Mouse (Mus musculus) testis, postnatal 10 days (tissue): Measurements from ENCODE around the gene Hist1h2bf.
"Not testable (repeated sequence)": the region's sequence is repeated elsewhere in the genome, so short reads cannot be mapped to it uniquely, and the experiment has no call there.

Experiments
- DNase-seq: peaks from one replicate; pipeline ENCODE4 v3.0.0; 2021; ENCODE audit warnings: low spot score

Hist1h2bf gene

DNA sequence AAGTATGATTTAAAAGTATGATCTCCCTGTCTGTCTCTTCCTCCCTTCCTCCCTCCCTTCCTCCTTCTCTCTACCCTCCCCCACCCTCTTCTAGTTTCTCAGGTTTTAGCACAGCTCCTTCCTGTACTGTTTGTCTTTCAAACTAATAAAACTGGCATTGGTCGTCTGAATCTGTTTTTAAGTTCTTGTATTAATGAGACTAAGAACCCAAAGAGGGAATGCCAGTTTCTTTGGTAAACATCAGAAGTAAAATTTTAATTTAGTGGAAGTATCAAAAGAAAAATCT lies 12.9 kb upstream of the Hist1h2bf start:
- DNase-seq = no peak

DNA sequence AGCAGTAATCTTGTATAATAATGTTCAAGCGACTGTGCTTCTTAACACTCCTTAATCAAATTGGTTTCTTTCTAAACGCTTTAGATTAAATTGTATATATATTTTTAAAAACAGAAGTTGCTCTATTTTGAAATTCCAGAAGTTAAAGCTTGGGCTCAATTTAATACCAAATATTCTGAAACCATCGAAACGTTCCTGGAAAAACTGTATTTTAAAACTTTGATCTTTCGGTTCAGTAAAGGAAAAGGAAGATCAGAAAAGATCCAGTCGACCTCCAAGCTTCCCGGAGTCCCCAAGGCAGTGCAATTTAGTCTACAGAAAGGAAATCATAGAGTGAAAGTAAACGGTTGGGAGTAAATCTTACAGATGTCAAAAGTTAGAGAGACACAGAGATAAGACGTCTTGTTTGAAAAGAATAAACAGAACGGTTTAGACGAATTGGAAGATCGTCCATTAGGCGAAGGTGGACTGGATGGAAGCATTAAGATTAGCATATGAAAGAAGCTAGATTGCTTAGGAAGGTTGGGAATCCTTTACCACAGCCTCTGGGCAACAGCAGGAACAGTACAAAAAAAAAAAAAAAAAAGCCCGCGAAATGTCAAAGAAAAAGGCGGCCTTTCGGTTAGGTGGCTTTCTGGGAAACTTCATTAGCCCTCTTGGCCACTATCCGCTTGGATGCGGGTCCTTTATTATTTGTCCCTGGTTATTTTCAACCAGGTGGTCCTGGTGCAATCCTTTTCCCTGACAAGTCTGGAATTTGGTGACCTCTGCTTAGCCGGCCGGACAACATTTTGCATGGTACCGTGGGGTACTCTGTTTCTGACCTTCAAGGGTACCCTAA lies 12.3 kb upstream of the Hist1h2bf start:
- DNase-seq = no peak

DNA sequence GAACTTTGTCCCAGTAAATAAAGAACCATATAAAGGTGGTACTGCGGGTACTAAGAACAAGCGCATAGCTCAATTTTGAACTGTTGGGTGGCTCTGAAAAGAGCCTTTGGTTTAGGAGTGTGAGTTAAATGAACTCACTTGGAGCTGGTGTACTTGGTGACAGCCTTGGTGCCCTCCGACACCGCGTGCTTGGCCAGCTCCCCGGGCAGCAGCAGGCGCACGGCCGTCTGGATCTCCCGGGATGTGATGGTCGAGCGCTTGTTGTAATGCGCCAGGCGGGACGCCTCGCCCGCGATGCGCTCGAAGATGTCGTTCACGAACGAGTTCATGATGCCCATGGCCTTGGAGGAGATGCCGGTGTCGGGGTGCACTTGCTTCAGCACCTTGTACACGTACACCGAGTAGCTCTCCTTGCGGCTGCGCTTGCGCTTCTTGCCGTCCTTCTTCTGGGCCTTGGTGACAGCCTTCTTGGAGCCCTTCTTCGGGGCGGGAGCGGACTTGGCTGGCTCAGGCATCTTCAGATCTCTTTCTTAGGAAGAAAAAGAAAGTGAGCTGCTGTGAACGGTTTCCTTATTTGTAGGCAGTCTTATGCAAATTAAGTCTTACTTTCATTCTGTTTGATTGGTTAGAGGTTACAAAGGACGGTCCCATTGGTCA lies 11.6 kb upstream of the Hist1h2bf start:
- peak; percentile 58 for DNase-seq

DNA sequence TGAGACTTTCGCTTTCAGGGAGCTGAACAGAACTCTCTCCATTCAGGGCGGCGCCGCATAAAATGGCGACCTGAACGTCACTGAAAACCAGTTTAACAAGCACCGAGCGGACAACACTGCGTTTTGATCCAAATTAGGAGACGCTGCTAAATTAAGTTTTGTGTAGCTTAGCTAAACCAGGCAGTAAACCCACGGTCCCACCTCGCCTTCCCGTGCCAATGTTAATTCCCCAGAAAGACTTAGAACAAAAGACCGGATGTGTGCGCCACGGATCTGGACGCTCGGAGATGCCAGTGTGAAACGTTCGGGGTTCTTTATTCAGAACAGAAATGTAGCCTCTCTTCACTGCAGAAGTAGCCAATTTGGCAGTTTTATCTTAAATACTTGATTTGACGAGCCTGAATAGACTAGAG lies 11.0 kb upstream of the Hist1h2bf start:
- DNase-seq = peak; percentile 74

DNA sequence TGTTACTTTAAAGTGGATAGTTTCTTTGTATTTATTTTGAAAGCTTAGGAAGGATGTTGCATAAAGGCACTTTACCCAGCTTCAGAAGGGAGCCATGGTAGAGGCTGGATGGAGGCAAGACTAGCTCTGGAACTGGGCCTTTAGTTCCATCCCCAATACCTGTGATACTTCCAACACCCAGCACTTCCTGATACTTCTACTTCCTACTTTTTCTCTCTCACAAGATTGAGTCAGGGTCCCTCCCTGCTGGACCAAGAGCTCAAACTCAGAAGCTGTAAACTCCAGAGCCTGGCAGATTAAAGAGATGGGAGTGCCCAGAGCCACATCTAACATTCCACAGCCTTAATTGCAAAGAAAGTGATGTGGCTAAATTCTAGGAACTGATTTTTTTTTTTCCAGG lies 10.3 kb upstream of the Hist1h2bf start:
- no peak for DNase-seq

DNA sequence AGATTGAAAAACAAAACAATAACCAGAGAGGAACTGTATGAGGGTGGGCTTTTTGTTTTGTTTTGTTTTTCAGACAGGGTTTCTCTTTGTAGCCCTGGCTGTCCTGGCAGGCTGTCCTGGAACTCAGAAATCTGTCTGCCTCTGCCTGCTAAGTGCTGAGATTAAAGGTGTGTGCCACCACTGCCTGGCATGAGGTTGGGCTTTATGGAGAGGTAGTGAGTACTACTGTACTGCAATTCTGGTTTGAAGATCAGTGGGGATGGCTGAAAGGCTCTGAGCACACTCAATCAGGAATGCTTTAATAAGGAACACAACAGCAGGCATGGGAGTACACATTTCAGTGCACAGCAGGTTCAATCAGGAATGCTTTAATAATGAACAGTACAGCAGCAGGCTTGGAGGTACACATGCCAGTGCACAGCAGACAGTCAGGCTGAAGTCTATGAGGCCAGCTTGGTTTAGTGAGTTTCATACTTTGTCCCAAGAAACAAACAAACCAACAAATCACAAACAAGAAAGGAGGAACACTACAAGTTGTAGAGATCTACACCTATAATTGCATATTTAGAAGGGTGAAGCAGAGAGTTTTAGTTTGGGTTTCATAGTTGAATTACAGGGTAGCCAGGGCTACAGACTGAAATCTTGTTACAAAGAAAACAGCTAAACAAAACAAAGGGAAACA lies 9.5 kb upstream of the Hist1h2bf start:
- DNase-seq = no peak

DNA sequence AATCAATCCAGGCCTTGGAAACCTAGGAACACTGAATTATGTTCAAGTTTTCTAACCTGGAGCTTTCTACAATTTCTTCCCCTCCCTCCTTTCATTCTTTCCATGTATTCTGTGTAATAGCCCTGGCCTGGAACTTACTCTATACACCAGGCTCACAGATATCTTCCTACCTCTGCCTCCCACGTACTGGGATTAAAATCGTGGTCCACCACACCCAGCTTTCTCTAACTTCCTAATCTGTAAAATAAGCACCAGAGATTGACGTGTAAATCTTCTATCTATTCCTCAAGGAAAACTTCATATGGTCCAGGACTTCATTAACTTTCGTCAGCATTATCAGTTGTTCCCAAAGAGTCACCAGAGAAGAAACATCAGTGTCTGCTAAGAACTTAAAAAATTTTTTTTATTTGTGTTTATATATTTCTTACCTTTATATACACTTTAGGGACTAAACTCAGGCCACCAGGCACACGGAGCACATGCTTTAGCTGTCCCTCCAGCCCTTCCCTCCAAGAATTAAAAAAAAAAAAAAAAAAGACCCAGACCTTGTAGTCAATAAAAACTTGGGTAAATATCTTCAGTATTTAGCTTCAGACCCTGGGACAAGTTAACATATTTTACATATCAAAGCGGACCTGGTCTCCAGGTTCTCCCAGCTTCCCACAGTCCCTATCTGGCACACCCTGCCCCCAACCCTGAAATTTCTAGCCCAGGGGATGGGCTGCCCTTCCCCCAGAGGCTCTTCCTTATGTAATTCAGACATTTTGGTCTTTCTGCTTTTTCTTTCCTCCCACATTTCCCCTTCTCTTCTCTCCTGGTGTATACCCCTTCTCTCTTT lies 8.4 kb upstream of the Hist1h2bf start:
- no peak for DNase-seq

DNA sequence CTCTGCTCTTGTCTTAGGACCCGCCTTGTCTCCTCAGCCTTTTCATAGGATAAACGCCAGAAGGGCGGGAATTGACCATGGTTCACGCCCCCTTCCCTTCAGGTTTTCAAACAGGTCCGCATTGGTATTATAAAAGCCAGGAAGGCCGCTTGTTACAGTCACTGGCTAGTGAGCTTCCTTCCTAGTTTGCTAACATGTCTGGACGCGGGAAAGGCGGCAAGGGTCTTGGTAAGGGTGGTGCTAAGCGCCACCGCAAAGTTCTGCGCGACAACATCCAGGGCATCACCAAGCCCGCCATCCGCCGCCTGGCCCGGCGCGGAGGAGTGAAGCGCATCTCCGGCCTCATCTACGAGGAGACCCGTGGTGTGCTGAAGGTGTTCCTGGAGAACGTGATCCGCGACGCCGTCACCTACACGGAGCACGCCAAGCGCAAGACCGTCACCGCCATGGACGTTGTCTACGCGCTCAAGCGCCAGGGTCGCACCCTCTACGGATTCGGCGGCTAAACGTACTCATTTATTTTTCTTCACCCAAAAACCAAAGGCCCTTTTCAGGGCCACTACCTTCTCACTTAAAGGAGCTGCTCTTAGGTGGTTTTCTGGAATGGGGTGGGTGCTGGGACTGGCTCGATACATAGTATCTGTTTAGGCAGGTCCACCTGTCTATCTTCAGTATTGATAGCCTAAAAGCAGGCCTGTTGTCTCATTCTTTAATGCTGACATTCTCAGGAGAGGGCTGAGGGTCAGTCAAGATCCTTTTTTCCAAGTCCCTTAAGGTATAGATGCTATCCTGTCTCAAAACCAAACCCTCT lies 7.6 kb upstream of the Hist1h2bf start, which contains the start of gene Hist1h4d:
Gene Hist1h4d, plus strand, starts transcription at position 191 of the 811 bp plus-strand sequence.
- peak; percentile 91 for DNase-seq

DNA sequence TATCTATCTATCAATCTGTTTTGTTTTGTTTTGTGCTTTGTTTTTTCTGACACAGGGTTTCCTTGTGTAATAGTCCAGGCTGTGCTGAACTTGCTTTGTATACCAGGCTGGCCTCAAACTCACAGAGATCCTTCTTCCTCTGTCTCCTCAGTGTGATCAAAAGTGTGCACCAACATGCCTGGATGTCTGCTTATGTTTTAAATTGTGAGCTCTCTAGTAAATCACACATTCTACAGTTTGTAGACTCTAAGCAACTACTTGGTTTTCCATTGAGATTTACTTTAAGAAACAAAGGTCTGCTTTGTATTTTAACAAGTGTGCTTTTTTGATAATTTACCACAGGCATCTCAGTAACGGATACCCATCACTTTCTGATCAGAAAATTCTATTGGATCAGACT lies 3.8 kb upstream of the Hist1h2bf start:
- no peak for DNase-seq

DNA sequence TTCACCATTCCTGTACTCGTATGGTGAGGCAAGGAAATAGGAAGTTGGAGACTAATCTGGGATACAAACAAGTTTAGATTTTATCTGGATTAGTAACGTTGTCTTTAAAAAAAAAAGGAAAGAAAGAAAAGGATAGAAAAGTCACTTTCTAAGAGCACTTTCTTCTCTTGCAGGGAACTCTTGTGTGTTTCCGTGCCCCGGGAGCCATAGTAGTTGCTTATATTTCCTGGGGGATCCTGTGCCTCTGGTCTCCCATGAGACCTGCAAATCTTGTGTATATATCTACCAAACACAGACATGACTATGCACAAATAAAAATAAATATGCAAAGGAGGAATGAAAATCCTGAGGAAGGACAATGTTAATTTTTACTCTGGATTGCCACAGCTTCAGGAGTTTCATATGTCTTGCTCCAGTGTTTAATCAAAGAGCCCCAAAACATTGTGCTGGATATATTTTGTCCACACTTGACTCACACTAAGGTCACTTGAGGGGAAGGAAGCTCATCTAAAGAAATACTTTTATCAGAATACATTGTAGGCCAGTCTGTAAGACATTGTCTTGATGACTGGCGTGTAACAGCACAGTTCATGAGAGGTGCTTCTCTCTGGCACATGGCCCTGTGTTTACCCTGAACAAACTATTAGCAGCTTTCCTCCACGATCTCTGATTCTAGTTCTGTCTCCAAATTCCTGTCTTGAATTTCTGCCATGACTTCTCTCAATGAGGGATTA lies 3.1 kb upstream of the Hist1h2bf start:
- DNase-seq = no peak

DNA sequence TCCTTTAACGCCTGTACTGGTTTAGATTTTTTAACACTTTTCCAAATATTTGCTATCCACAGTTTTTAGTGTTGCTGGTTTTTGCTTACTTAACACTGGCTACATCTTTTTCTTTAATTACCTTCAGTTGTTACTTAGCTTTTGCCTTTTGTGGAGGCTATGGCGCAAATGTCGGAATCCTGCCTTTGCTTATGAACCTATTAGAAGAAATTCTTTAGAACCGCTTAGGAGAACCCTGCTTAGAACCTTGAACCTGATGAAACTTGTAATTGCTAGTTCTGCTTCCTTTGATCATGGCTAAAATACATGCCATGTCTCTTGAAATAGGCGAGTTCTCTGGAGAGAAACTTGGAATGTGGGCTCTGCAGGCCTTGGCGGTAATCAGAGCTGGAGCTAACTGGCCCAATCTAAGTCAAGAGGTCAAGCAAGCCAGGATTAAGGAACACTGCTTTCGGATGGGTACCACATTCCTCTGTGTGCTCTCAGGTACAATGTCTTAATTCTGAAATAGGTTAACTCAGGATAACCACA lies 2.4 kb upstream of the Hist1h2bf start:
- DNase-seq = no peak

DNA sequence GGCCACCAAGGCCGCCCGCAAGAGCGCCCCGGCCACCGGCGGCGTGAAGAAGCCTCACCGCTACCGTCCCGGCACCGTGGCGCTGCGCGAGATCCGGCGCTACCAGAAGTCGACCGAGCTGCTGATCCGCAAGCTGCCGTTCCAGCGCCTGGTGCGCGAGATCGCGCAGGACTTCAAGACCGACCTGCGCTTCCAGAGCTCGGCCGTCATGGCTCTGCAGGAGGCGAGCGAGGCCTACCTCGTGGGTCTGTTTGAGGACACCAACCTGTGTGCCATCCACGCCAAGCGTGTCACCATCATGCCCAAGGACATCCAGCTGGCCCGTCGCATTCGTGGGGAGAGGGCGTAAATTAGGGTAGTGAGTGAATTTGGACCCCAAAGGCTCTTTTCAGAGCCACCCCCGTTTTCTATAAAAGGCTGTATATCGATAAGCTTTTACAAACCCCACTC lies 1.9 kb upstream of the Hist1h2bf start:
- DNase-seq = not testable (repeated sequence)

DNA sequence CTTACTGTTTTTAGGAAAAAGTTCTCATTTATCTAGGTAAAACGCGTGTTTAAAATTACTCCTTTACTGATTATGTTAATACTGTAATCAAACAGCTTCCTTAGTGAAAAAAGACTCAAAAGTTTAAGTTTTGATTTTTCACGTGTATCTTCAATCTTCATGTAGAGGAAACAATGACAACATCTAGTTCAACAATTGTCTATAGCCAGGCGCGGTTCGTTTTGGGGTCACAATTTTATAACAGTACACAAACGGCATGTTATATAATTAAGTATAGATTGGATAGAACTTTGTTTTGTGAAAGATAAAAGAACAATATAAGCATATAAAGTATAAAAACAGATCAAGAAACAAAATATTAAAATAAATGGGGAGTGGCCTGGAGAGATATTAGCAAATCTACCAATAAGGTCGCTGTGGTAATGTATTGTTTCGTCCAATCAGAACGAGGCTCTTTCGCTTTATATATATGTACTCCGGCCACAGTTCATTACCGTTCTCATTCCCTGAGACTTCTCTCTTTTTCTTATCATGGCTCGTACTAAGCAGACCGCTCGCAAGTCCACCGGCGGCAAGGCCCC lies 1.4 kb upstream of the Hist1h2bf start, which contains the start of gene Hist1h3d:
Gene Hist1h3d, plus strand, starts transcription at position 493 of the 581 bp plus-strand sequence.
- DNase-seq = no peak

DNA sequence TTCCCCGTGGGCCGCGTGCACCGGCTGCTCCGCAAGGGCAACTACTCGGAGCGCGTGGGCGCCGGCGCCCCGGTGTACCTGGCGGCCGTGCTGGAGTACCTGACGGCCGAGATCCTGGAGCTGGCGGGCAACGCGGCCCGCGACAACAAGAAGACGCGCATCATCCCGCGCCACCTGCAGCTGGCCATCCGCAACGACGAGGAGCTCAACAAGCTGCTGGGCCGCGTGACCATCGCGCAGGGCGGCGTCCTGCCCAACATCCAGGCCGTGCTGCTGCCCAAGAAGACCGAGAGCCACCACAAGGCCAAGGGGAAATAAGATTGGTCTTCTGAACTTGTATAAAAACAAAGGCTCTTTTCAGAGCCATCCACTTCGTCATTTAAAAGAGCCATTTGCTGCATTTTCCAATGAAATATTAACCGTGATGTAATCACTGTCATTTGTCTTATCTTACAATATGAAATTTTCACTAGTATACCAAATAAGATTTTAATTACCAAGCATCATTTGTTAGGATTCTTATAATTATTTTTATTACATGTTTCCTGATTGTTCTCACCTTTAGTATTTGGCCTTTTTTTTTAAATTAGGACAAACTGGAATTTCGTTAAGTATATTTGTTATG lies 662 bp upstream of the Hist1h2bf start:
- not testable (repeated sequence) for DNase-seq

DNA sequence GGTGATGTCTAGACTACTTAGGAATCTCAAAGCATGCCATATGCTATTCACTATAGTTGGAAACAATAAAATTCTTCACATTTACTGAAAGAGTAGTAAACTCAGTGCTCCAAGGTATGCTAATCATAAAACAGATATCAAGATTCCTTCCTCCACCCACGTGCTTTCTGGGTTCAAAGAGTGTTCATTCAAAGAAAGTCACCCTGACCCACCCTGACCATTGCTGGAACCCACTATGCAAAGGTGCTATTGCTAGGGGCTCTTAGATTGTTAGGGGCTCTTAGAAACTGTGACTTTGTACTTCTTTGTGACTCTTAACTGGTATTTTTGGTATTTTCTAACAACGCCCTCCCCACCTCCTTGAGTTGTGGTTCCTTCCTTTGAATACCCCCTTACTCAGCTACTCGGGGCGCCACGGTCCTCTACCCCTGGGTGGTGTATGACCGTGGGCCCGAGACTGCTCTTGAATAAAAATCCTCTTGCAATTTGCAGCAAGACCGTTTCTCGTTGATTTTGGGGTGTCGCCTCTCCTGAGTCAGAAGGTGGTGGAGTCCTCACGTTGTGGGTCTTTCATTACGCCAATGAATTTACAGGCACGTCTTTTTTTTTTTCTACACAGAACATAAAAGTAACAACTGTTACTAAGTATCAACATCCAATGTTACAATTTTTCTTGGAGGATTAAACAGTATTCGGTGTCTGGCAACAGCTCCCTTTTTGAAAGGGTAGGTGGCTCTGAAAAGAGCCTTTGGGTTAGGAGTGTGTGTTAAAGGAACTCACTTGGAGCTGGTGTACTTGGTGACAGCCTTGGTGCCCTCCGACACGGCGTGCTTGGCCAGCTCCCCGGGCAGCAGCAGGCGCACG lies 730 bp downstream of the Hist1h2bf start:
- not testable (repeated sequence) for DNase-seq

DNA sequence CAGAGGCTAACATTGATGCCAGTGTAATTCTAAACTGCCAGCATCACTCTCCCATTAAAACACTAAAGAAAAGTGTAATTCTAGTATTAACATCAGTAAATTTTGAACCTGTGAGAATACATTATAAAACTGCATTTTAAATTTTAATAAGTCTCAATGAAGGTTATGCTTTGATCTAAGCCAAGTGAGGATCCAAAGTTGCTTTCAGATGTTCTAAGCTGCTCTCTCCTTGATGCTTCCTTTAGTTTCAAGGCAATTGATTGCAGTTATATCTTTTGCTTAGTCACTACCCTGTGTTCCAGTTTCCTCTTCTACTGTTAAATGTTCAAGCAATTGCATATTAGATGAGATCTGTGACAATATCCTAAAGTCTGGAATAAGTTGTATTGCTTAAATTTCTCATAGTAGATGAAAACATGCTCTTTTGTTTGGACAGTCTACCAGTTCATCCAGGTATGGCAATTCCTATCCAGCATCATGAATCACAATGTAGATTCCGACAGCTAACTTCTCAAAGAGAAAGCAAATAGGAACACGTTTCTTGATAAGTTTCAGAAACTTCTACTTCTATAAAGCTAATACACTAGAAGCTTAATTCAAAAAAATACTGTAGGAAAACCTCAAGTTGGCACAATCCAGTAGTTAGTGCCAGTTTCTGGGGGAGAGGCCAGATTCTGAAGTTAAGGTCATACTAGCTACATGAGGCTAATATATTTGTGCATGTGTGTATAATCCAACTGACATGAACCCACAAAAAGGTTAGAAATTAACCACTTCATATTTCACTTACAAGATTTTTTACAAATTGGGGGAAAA lies 1.6 kb downstream of the Hist1h2bf start:
- DNase-seq = no peak

DNA sequence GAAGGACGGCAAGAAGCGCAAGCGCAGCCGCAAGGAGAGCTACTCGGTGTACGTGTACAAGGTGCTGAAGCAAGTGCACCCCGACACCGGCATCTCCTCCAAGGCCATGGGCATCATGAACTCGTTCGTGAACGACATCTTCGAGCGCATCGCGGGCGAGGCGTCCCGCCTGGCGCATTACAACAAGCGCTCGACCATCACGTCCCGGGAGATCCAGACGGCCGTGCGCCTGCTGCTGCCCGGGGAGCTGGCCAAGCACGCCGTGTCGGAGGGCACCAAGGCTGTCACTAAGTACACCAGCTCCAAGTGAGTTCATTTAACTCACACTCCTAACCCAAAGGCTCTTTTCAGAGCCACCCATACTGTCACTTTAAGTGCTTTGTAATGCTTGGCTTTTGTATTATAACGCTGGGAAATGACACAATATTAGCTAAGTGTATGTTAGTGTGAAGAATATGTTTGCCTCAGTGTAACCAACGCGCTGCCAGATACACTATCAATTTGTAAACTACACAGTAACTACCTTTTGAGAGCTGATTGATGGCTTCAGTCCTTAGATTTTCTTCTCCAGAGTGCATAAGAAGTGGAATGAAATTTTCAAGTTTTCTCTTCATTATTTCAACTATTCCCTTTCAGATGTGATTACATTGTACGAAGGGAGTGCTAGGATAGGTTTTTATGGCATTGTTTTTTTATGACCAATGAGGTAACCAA lies 2.3 kb downstream of the Hist1h2bf start:
- DNase-seq = not testable (repeated sequence)
